ENCODE assay signal across 16 mouse cellular contexts in the genomic region with DNA sequence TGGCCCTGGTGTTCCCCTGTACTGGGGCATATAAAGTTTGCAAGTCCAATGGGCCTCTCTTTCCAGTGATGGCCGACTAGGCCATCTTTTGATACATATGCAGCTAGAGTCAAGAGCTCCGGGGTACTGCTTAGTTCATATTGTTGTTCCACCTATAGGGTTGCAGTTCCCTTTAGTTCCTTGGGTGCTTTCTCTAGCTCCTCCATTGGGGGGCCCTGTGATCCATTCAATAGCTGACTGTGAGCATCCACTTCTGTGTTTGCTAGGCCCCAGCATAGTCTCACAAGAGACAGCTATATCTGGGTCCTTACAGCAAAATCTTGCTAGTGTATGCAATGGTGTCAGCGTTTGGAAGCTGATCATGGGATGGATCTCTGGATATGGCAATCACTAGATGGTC. TPM values are rescaled to one million over a fixed set of nuclear protein-coding genes. Genes with fewer than 3 reads are reported as not detected.
A peak's percentile ranks its signal among the peaks of the same experiment; 100 is the strongest.
DNase-seq lines count a peak whose midpoint lies in the region; TF ChIP-seq lines count a peak whose summit lies in the region.
"Not testable (repeated sequence)": the region's sequence is repeated elsewhere in the genome, so short reads cannot be mapped to it uniquely, and the experiment has no call there.
"Had no signal": no experiment of that assay in that cellular context is flagged by ENCODE, and none has a peak within 500 bp of the region (broad histone marks: within the 10 kb centered on the region; RNA-seq: fewer than 3 reads in every experiment).

No protein-coding gene starts in this region.

- 73% methylated on average over 1 of the region's 3 CpGs for WGBS in thymus, adult 2 months

- peak; percentile 10 to 27 for DNase-seq in B cell, adult 2 months
- DNase-seq in T-cell, adult 2 months (ENCODE audit: low spot score): peak; percentile 34
- DNase-seq in thymus, adult 18-20 months: peak; percentile 5 to 31
- DNase-seq in thymus, adult 2 months: peak; percentile 34
- peak; percentile 59 for DNase-seq in thymus, postnatal 14 days
- peak; percentile 57 for DNase-seq in thymus, postnatal 25 days
- DNase-seq in thymus, postnatal 36 days: peak; percentile 45 to 58
- DNase-seq in thymus, postnatal 4 days: peak; percentile 46

- not testable (repeated sequence) for H3K27me3 ChIP-seq in thymus, adult 2 months (ENCODE audit: control insufficient read depth, insufficient read depth, low read length)

- not testable (repeated sequence) for TF ChIP-seq POLR2A in thymus, adult 2 months (IDR thresholded peaks at IDR 0.05; ENCODE audit: control insufficient read depth, extremely low read depth, insufficient read depth, low read length, poor library complexity)

- TF ChIP-seq CTCF in thymus, adult 2 months (IDR thresholded peaks at IDR 0.05; ENCODE audit: borderline replicate concordance, control insufficient read depth, extremely low read depth, insufficient read depth, low read length, poor library complexity): not testable (repeated sequence)

- not testable (repeated sequence) for H3K36me3 ChIP-seq in thymus, adult 2 months (ENCODE audit: control insufficient read depth, insufficient read depth, low read length)

- not testable (repeated sequence) for H3K4me1 ChIP-seq in thymus, adult 2 months (replicated peaks; ENCODE audit: control insufficient read depth, insufficient read depth, low read length)

- H3K27ac ChIP-seq in thymus, adult 2 months (ENCODE audit: control insufficient read depth, insufficient read depth, low read length): peak overlapping the region; percentile 79; the same call in 1 of the 2 replicates

- H3K4me3 ChIP-seq in thymus, adult 2 months (ENCODE audit: control insufficient read depth, insufficient read depth, low read length): not testable (repeated sequence)

RNA-seq across cellular contexts. Expression of gene Gm13691, which starts 4.2 kb away (rescaled TPM):
- polyA plus RNA-seq in thymus, adult 2 months (2012; rRNA removed): not detected in 2 replicates
- polyA plus RNA-seq: activated CD4-positive, CD25-positive, alpha-beta regulatory T cell, adult 4 months; adrenal gland, adult 2 months; brain, embryonic 14.5 days; C2C12; CD4-positive, CD25-positive, alpha-beta regulatory T cell, adult 4 months; cerebellum, adult 2 months; G1E had no signal

RNA-seq across cellular contexts. Expression of gene Gm13697, which starts 10.0 kb away (rescaled TPM):
- polyA plus RNA-seq in thymus, adult 2 months (2012; rRNA removed): not detected in 2 replicates
- polyA plus RNA-seq: activated CD4-positive, CD25-positive, alpha-beta regulatory T cell, adult 4 months; adrenal gland, adult 2 months; brain, embryonic 14.5 days; C2C12; CD4-positive, CD25-positive, alpha-beta regulatory T cell, adult 4 months; cerebellum, adult 2 months; G1E had no signal

RNA-seq across cellular contexts. Expression of gene Gm13694, which starts 15.8 kb away (rescaled TPM):
- polyA plus RNA-seq in thymus, adult 2 months (2012; rRNA removed): not detected in 2 replicates
- polyA plus RNA-seq: activated CD4-positive, CD25-positive, alpha-beta regulatory T cell, adult 4 months; adrenal gland, adult 2 months; brain, embryonic 14.5 days; C2C12; CD4-positive, CD25-positive, alpha-beta regulatory T cell, adult 4 months; cerebellum, adult 2 months; G1E had no signal

RNA-seq across cellular contexts. Expression of gene Gm13696, which starts 21.6 kb away (rescaled TPM):
- polyA plus RNA-seq in thymus, adult 2 months (2012; rRNA removed): not detected in 2 replicates
- polyA plus RNA-seq: activated CD4-positive, CD25-positive, alpha-beta regulatory T cell, adult 4 months; adrenal gland, adult 2 months; brain, embryonic 14.5 days; C2C12; CD4-positive, CD25-positive, alpha-beta regulatory T cell, adult 4 months; cerebellum, adult 2 months; G1E had no signal

RNA-seq across cellular contexts. Expression of gene Gm13695, which starts 27.4 kb away (rescaled TPM):
- not detected in 2 replicates for polyA plus RNA-seq in thymus, adult 2 months (2012; rRNA removed)
- polyA plus RNA-seq: activated CD4-positive, CD25-positive, alpha-beta regulatory T cell, adult 4 months; adrenal gland, adult 2 months; brain, embryonic 14.5 days; C2C12; CD4-positive, CD25-positive, alpha-beta regulatory T cell, adult 4 months; cerebellum, adult 2 months; G1E; Patski had no signal
